Mouse (Mus musculus): Measurements from ENCODE around the gene Ttbk1.

Ttbk1 gene

DNA sequence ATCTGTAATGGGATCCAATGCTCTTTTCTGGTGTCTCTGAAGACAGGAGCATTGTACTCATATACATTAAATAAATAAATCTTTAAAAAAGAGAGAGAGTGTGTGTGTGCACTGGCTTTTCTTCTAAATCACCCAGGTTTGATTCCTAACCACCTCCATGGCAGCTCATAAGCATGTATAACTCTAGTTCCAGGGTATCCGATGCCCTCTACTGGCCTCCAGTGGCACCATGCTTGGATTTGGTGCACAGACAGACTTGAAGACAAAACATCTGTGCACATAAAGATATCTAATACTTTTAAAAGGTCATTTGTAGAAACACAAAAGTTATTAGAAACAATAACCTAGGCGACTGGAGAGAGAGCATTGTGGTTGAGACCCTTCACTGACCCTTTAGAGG lies 94.5 kb downstream of the Ttbk1 start:
- no peak for DNase-seq

Data from cerebellum, adult 8-10 months (tissue).